In genomic region chr14:52196230-52197155, GRCm38 (mm10) we compare ENCODE assay signal across 8 mouse cellular contexts. TPM values are rescaled to one million over a fixed set of nuclear protein-coding genes. Genes with fewer than 3 reads are reported as not detected.
DNase-seq lines count a peak whose midpoint lies in the region; ATAC-seq lines count a peak whose summit lies in the region.

No protein-coding gene starts in this region.

- peaks cover 29% of the 10 kb centered on the region for H3K36me3 ChIP-seq in heart, embryonic 15.5 days
- peaks cover 52% of the 10 kb centered on the region for H3K36me3 ChIP-seq in liver, embryonic 12.5 days

- H3K27me3 ChIP-seq in heart, embryonic 15.5 days, result no peaks in the 10 kb centered on the region
- no peaks in the 10 kb centered on the region for H3K27me3 ChIP-seq in liver, embryonic 12.5 days (replicated peaks)

- H3K9me3 ChIP-seq in heart, embryonic 15.5 days (replicated peaks), result no peaks in the 10 kb centered on the region
- H3K9me3 ChIP-seq in liver, embryonic 12.5 days (replicated peaks), result no peaks in the 10 kb centered on the region

- WGBS in heart, embryonic 15.5 days, result under 1% methylated on average over 57 of the region's 59 CpGs
- WGBS in liver, embryonic 12.5 days (ENCODE audit: insufficient replicate concordance), result under 1% methylated on average over 54 of the region's 59 CpGs

- peak; percentile 17 for DNase-seq in kidney, adult 9 months
- DNase-seq in kidney, postnatal 14 days, result no peak
- DNase-seq in CD4-positive helper T cell, adult 2 months (ENCODE audit: low read depth, low spot score), result peak; percentile 3
- peak; percentile 43 for DNase-seq in adipocyte (ENCODE audit: low spot score)
- peak; percentile 11 to 54 for DNase-seq in spleen, postnatal 10 days (ENCODE audit: low spot score in 2 of 2)

- H3K4me2 ChIP-seq in heart, embryonic 15.5 days, result peak overlapping the region; percentile 81
- peak overlapping the region; percentile 81 for H3K4me2 ChIP-seq in liver, embryonic 12.5 days

- ATAC-seq in heart, embryonic 15.5 days (replicated peaks; ENCODE audit: insufficient number of reproducible peaks, insufficient read depth, low FRiP score, low read depth), result peak; percentile 59
- peak; percentile 42 for ATAC-seq in liver, embryonic 12.5 days
- ATAC-seq in inflammation-experienced regulatory T-cells, adult 6 months, result no peak

- H3K4me1 ChIP-seq in heart, embryonic 15.5 days (replicated peaks), result peaks cover 18% of the 10 kb centered on the region
- peaks cover 70% of the 10 kb centered on the region for H3K4me1 ChIP-seq in liver, embryonic 12.5 days

- H3K4me3 ChIP-seq in heart, embryonic 15.5 days, result peak overlapping the region; percentile 98
- H3K4me3 ChIP-seq in liver, embryonic 12.5 days, result peak overlapping the region; percentile 100

- peak overlapping the region; percentile 94 for H3K27ac ChIP-seq in heart, embryonic 15.5 days
- H3K27ac ChIP-seq in liver, embryonic 12.5 days, result peak overlapping the region; percentile 99

- H3K9ac ChIP-seq in heart, embryonic 15.5 days, result peak overlapping the region; percentile 99
- peak overlapping the region; percentile 97 for H3K9ac ChIP-seq in liver, embryonic 12.5 days

RNA-seq across cellular contexts. Expression of gene Supt16, which starts 0.7 kb away (rescaled TPM):
- 24.6 and 27.3 TPM in 2 replicates for polyA plus RNA-seq in heart, embryonic 15.5 days (2015; fragmentation: Nextera tagmentation; extraction: Ambion mirVana)
- 53.7 TPM in 2 replicates for polyA plus RNA-seq in liver, embryonic 12.5 days (2016; fragmentation: Nextera tagmentation; extraction: Ambion mirVana)
- 10 to 100 TPM; 44.2 to 48.2 (median 46.3) TPM for polyA plus RNA-seq in inflammation-experienced regulatory T-cells, adult 6 months (2017; shearing (Covaris generic))
